Mouse (Mus musculus) A20 (cell line): ENCODE data around the gene Ceacam3.
"Not testable (repeated sequence)": the region's sequence is repeated elsewhere in the genome, so short reads cannot be mapped to it uniquely, and the experiment has no call there.

ENCODE experiments used
- DNase-seq: peaks from one replicate; pipeline ENCODE4 v3.0.0-alpha.2; 2011; ENCODE audit warnings: low read depth, low spot score

Gene Ceacam3

GRCm38 (mm10) chr7:17149931-17150330 lies at the start of gene Ceacam3:
Gene Ceacam3 (plus strand): TSS chr7:17150282.
- DNase-seq = no peak

GRCm38 (mm10) chr7:17101631-17102030 lies 48.5 kb upstream of the Ceacam3 start:
- DNase-seq = not testable (repeated sequence)

GRCm38 (mm10) chr7:17135307-17135706 lies 14.8 kb upstream of the Ceacam3 start:
- DNase-seq = no peak

DNA sequence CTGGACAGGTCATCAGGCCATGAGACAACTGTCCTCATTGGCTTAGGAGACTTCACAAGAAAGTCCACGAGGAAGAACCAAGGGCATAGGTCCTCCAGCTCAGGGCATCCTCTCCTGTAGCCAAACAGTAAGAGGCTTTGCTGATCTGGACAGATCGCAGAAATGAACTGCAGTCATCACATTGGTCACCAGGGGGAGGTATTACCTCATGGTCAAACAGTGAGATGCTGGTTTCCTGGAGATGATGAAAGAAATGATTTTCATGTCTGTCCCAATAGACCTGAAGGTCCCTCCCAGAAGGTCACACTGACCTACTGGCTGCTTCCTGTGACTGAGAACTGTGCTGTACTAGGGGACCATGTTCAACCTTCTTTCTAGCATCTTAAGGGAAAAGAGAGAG lies 5.6 kb downstream of the Ceacam3 start:
- DNase-seq = peak; percentile 40

DNA sequence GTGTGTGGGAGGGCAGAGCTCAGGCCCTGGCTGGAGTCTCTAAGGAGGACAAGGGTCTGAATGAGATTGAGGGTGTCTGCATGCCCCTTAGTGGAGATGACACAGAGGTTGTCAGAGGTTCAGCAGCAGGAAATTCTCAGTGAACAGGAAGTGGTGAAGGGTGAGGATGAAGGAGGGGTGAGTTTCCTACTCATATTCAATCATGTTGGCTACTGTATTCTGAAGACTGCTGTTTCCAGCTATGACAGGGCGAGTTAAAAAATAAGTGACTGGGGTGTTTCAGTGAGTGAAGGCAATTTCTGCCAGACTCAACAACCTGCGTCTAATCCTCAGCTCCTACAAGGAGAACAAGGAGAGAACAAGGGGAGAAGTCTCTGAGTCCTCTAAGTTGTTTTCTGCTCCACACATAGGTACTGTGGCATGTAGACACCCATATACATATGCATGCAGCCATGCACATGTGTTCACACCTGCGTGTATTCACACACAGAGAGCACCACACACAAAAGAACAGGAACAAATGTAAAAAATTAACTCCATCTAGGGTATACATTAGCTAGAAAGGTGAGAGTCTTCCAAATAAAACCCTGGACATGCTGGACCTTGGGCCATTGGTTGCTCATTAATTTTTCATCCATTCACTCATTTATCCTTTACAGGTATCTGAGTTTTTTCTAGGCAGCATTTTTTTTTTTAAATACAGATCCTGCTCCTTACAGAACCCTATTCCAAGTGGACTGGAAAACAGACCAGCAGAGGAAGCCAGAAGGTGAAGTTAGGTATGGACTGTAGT lies 7.0 kb downstream of the Ceacam3 start:
- no peak for DNase-seq

- no peak for DNase-seq
These were observed 8.9 kb downstream of the Ceacam3 start for GRCm38 (mm10) chr7:17159011-17159410.

DNA sequence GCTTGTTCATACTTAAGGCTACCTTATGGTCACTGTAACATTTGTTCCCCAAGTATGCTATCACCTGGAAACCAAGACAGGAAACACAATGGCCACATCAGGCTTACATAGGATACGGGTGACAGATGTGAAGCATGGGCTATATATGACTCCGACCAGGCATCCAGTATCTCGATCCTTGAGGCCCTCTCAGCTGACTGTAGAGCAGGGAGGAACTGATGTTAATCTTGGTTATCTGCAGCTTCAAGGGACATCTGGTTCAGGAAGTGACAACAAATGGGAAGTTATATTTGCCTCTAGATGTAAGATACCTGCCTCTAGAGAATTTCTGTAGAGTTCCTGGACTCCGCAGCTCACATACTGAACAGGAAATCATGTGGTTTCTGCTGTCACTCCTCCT lies 21.7 kb downstream of the Ceacam3 start:
- DNase-seq = no peak

DNA sequence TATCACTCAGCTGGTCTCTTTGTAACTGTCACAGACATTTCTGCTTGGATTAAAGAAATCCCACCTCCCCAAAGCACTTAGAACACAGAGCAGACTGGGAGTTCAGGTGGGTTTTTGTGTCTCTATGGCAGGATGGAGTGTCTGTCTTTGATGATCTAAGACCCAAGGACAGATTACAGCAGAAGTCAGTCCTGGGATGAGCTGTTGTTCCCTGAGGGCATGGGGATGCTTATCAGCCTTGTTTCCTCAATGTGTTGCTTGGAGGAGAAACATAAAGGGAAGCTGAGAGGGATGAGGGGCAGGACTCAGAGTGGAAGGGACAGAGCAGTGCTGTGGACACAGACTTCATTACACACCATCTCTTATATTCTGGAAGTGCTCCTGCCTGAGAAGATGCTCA lies 53.1 kb downstream of the Ceacam3 start, which contains the start of gene Psg29:
TSS of gene Psg29 (plus strand) at position 301 of the 400 bp plus-strand sequence.
- no peak for DNase-seq

DNA sequence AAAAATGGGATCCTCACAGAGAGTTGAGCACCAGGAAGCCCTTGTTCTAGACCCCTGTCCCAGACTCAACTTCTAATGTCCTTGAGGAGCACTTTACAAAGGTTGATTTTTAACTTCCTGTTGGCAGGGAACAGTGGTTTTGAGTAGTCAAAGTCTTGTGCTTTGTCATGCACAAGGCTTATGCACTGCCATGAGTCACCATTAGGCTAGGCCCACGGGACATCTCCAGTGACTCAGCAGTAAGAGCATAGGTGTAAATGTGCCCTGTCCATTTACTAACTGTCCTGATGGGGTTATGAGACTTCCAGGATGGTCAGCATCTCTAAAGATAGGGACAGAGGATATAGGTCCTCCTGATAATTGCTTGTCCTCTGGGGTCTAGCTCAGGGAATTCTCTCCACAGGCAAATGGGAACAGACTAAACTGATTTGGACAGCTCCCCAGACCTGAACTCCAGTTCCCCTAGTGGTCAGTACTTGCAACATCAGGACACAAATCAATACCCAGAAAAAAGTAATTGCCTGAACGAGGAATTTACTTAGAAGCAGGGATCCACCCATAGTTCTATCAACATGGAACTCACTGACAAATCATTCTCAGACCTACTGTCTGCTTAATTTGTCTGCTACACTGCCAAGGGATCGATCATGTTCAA lies 55.6 kb downstream of the Ceacam3 start:
- no peak for DNase-seq
